15 mouse cellular contexts compared by ENCODE assay signal in the genomic region with DNA sequence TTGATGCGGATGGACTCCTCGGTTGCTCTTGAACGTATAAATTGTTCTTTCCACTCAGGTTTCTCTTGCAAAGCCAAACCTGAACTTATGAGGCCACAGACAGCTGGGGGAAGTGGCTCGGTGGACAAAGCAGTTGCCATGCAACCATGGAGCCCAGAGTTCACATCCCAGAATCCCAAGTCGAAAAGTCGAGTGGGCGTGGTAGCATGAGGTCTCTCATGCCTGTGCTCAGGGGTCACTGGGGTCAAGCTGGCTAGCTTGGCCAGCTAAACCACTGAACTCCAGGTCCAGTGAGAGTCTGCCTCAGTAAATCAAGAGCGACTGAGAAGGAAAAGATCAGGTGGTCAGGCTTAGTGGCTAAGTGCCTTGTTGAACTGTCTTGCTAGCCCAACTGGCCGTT. TPM values are rescaled to one million over a fixed set of nuclear protein-coding genes. Genes with fewer than 3 reads are reported as not detected.
DNase-seq lines count a peak whose midpoint lies in the region; ATAC-seq and TF ChIP-seq lines count a peak whose summit lies in the region.
"Had no signal": no experiment of that assay in that cellular context is flagged by ENCODE, and none has a peak within 500 bp of the region (broad histone marks: within the 10 kb centered on the region; RNA-seq: fewer than 3 reads in every experiment).

No protein-coding gene starts in this region.

- H3K4me2 ChIP-seq in heart, embryonic 13.5 days: peak overlapping the region; percentile 54
- H3K4me2 ChIP-seq in liver, embryonic 11.5 days: no peak overlapping the region
- peak overlapping the region; percentile 42 for H3K4me2 ChIP-seq in forebrain, postnatal 0 days (ENCODE audit: low read depth)
- H3K4me2 ChIP-seq in midbrain, postnatal 0 days (ENCODE audit: low read depth, low read length, poor library complexity, severe bottlenecking): peak overlapping the region; percentile 34; the same call in 1 of the 2 replicates
- H3K4me2 ChIP-seq: intestine, embryonic 15.5 days; neural tube, embryonic 12.5 days had no signal

- WGBS in heart, embryonic 13.5 days: 65% methylated on average over 9 of the region's 9 CpGs
- WGBS in liver, embryonic 11.5 days: 84% methylated on average over 9 of the region's 9 CpGs
- 68% methylated on average over 9 of the region's 9 CpGs for WGBS in forebrain, postnatal 0 days
- 53% methylated on average over 9 of the region's 9 CpGs for WGBS in midbrain, postnatal 0 days

- no peaks in the 10 kb centered on the region for H3K9me3 ChIP-seq in heart, embryonic 13.5 days
- no peaks in the 10 kb centered on the region for H3K9me3 ChIP-seq in liver, embryonic 11.5 days (ENCODE audit: control insufficient read depth, low read length)
- H3K9me3 ChIP-seq in forebrain, postnatal 0 days (ENCODE audit: low read length): no peaks in the 10 kb centered on the region
- H3K9me3 ChIP-seq in midbrain, postnatal 0 days (ENCODE audit: low read length): no peaks in the 10 kb centered on the region
- H3K9me3 ChIP-seq: intestine, embryonic 15.5 days; neural tube, embryonic 12.5 days had no signal

- peak overlapping the region; percentile 56 for H3K9ac ChIP-seq in heart, embryonic 13.5 days
- no peak overlapping the region for H3K9ac ChIP-seq in liver, embryonic 11.5 days (ENCODE audit: low read depth, low read length)
- no peak overlapping the region for H3K9ac ChIP-seq in forebrain, postnatal 0 days
- H3K9ac ChIP-seq in midbrain, postnatal 0 days (replicated peaks; ENCODE audit: low read length, poor library complexity, severe bottlenecking): no peak overlapping the region
- H3K9ac ChIP-seq: intestine, embryonic 15.5 days; neural tube, embryonic 12.5 days had no signal

- DNase-seq in heart, postnatal 36 days: no peak
- DNase-seq in liver, embryonic 11.5 days (ENCODE audit: low spot score): no peak
- DNase-seq in liver: no peak
- DNase-seq in forebrain, postnatal 0 days: no peak
- DNase-seq in midbrain, postnatal 0 days (ENCODE audit: low spot score): no peak
- no peak for DNase-seq in left cerebral cortex, postnatal 36 days (ENCODE audit: low spot score in 2 of 2)
- DNase-seq in ovary, postnatal 14 days (ENCODE audit: low spot score): no peak
- DNase-seq: gastrocnemius, postnatal 25 days; left cerebral cortex, postnatal 4 days had no signal

- H3K4me1 ChIP-seq in heart, embryonic 13.5 days: peaks cover 37% of the 10 kb centered on the region
- H3K4me1 ChIP-seq in liver, embryonic 11.5 days (replicated peaks; ENCODE audit: control insufficient read depth, insufficient read depth, low read length): no peaks in the 10 kb centered on the region
- peaks cover 8% of the 10 kb centered on the region for H3K4me1 ChIP-seq in forebrain, postnatal 0 days (ENCODE audit: insufficient read depth)
- peaks cover 9% of the 10 kb centered on the region; the same call in 1 of the 2 replicates for H3K4me1 ChIP-seq in midbrain, postnatal 0 days (ENCODE audit: insufficient read depth, low read length)
- H3K4me1 ChIP-seq: intestine, embryonic 15.5 days; neural tube, embryonic 12.5 days had no signal

- TF ChIP-seq CTCF in forebrain, postnatal 0 days (IDR thresholded peaks at IDR 0.05; ENCODE audit: low read depth): no peak
- no peak for TF ChIP-seq CTCF in midbrain, postnatal 0 days (IDR thresholded peaks at IDR 0.05)

- H3K27ac ChIP-seq in heart, embryonic 13.5 days (replicated peaks): peak overlapping the region; percentile 88
- H3K27ac ChIP-seq in liver, embryonic 11.5 days (ENCODE audit: low read depth, low read length): no peak overlapping the region
- 0 out of 2 replicates have a peak overlapping the region, but pooled peaks have one; percentile 57 for H3K27ac ChIP-seq in forebrain, postnatal 0 days (ENCODE audit: low read depth, low read length)
- no peak overlapping the region for H3K27ac ChIP-seq in midbrain, postnatal 0 days (ENCODE audit: low read depth, low read length)
- H3K27ac ChIP-seq: intestine, embryonic 15.5 days; macrophage; neural tube, embryonic 12.5 days; stomach, postnatal 0 days had no signal

- H3K4me3 ChIP-seq in heart, embryonic 13.5 days: no peak overlapping the region
- no peak overlapping the region for H3K4me3 ChIP-seq in liver, embryonic 11.5 days (ENCODE audit: low read depth, low read length)
- no peak overlapping the region for H3K4me3 ChIP-seq in forebrain, postnatal 0 days (ENCODE audit: low read depth, low read length)
- H3K4me3 ChIP-seq in midbrain, postnatal 0 days (ENCODE audit: low read depth, low read length): peak overlapping the region; percentile 14
- H3K4me3 ChIP-seq: erythroblast, embryonic 14.5 days; intestine, embryonic 15.5 days; neural tube, embryonic 12.5 days had no signal

- intact Hi-C loops in heart, postnatal 36 days (cut with DNase I): no loop called here
- intact Hi-C loops in left cerebral cortex, postnatal 36 days (cut with DNase I): no loop called here

- no peaks in the 10 kb centered on the region for H3K36me3 ChIP-seq in heart, embryonic 13.5 days
- no peaks in the 10 kb centered on the region for H3K36me3 ChIP-seq in liver, embryonic 11.5 days (ENCODE audit: control insufficient read depth, insufficient read depth, low read length)
- H3K36me3 ChIP-seq in forebrain, postnatal 0 days (ENCODE audit: insufficient read depth): no peaks in the 10 kb centered on the region
- no peaks in the 10 kb centered on the region for H3K36me3 ChIP-seq in midbrain, postnatal 0 days (ENCODE audit: insufficient read depth, low read length)
- H3K36me3 ChIP-seq: intestine, embryonic 15.5 days; neural tube, embryonic 12.5 days had no signal

- no peak for ATAC-seq in heart, embryonic 13.5 days (ENCODE audit: extremely low read depth, insufficient number of reproducible peaks, low FRiP score, low TSS enrichment)
- 0 out of 2 replicates have a peak, but pooled peaks have one; percentile 29 for ATAC-seq in liver, embryonic 11.5 days (replicated peaks; ENCODE audit: low FRiP score)
- ATAC-seq in forebrain, postnatal 0 days: no peak
- no peak for ATAC-seq in midbrain, postnatal 0 days (ENCODE audit: low FRiP score)
- ATAC-seq: intestine, embryonic 15.5 days had no signal

- no peaks in the 10 kb centered on the region for H3K27me3 ChIP-seq in heart, embryonic 13.5 days (replicated peaks)
- H3K27me3 ChIP-seq in liver, embryonic 11.5 days (replicated peaks; ENCODE audit: control insufficient read depth, insufficient read depth, low read length): no peaks in the 10 kb centered on the region
- H3K27me3 ChIP-seq in forebrain, postnatal 0 days (ENCODE audit: insufficient read depth, low read length): no peaks in the 10 kb centered on the region
- no peaks in the 10 kb centered on the region for H3K27me3 ChIP-seq in midbrain, postnatal 0 days (ENCODE audit: insufficient read depth, low read length)
- H3K27me3 ChIP-seq: intestine, embryonic 15.5 days; neural tube, embryonic 12.5 days had no signal

RNA-seq across cellular contexts. Expression of a gene that starts 59.1 kb away (rescaled TPM):
- polyA plus RNA-seq in heart, embryonic 13.5 days (2015; fragmentation: Nextera tagmentation; extraction: Ambion mirVana): 12.7 TPM in 2 replicates
- total RNA-seq in heart, postnatal 36 days (2021): 1 to 10 TPM in 1 of 2 experiments, under 1 TPM in 1; 0.65 to 3.6 TPM
- polyA plus RNA-seq in liver, embryonic 11.5 days (2014; fragmentation: Nextera tagmentation; extraction: Ambion mirVana): 26.6 and 28.3 TPM in 2 replicates
- 46.9 and 51.9 TPM in 2 replicates for total RNA-seq in forebrain, postnatal 0 days (2014; rRNA removed)
- polyA plus RNA-seq in forebrain, postnatal 0 days (2015; fragmentation: Nextera tagmentation; extraction: Ambion mirVana): 28.2 and 39.1 TPM in 2 replicates
- 40.9 and 46.6 TPM in 2 replicates for total RNA-seq in midbrain, postnatal 0 days (2014; rRNA removed)
- 37.6 and 44.3 TPM in 2 replicates for polyA plus RNA-seq in midbrain, postnatal 0 days (2015; fragmentation: Nextera tagmentation; extraction: Ambion mirVana)
- total RNA-seq in left cerebral cortex, postnatal 36 days (2021): 10 to 100 TPM; 25.7 to 34.1 TPM

Comparison
In these comparisons a context has a peak if more than half of its experiments do, and no peak if none do; other contexts are left out.
1. H3K27ac ChIP-seq: peak in heart, embryonic 13.5 days (single experiment) and forebrain, postnatal 0 days (single experiment); none in liver, embryonic 11.5 days (single experiment) and midbrain, postnatal 0 days (single experiment).